Mouse (Mus musculus) ES-Bruce4 (cell line): ENCODE data around the gene Zfp454.

Source experiments
- CTCF ChIP-seq: IDR thresholded peaks from one replicate; pipeline ENCODE4 v1.8.1; 2011; ENCODE audit warnings: low read depth, low read length
- EP300 ChIP-seq: IDR thresholded peaks from 2 replicates; pipeline ENCODE4 v1.6.1; 2011; ENCODE audit warnings: low read depth, low read length; ENCODE audit not compliant: insufficient read depth
- POLR2A ChIP-seq: IDR thresholded peaks from one replicate; pipeline ENCODE4 v1.8.1; 2011; ENCODE audit warnings: low read length; ENCODE audit not compliant: insufficient read depth

DNA sequence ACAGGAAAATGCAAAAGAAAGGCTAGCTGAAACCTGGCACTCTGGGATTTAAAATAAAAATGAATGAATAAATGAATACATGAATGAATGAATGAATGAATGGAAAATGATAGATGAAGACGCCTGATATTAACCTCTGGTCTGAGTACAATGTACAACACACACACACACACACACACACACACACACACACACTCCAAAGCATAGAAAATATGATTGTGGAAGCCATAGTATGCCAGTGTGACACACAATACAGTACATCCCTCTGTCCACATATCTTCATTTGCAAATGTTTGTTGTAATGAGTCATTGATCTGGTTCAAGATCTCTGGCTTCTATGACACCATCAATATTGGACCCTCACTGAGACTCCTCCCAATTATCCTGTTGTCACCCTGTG, 44.6 kb upstream of the Zfp454 start:
- TF ChIP-seq CTCF (no peak), POLR2A (no peak), EP300 (no peak)
